Mouse (Mus musculus) thymus, postnatal 25 days (tissue): ENCODE data around the gene Cdc42.

ENCODE experiments used
- DNase-seq: peaks from one replicate; pipeline ENCODE4 v3.0.0; 2022

Cdc42 gene

GRCm38 (mm10) chr4:137357517-137358254 is at the start of gene Cdc42:
Gene Cdc42, minus strand, starts transcription at chr4:137357720.
- peak; percentile 98 for DNase-seq

- DNase-seq: no peak
Measured at GRCm38 (mm10) chr4:137405571-137405970, 48.1 kb upstream of the Cdc42 start.

GRCm38 (mm10) chr4:137396641-137397525 is 39.4 kb upstream of the Cdc42 start:
- DNase-seq: no peak

- DNase-seq: no peak
Measured at GRCm38 (mm10) chr4:137393378-137394135, 36.0 kb upstream of the Cdc42 start.

GRCm38 (mm10) chr4:137392874-137393273 is 35.4 kb upstream of the Cdc42 start:
- no peak for DNase-seq

GRCm38 (mm10) chr4:137391287-137391686 is 33.8 kb upstream of the Cdc42 start:
- DNase-seq: no peak

- DNase-seq: no peak
Measured at GRCm38 (mm10) chr4:137390196-137390595, 32.7 kb upstream of the Cdc42 start.

GRCm38 (mm10) chr4:137388983-137389382 is 31.5 kb upstream of the Cdc42 start:
- no peak for DNase-seq

- DNase-seq: peak; percentile 83
Measured at GRCm38 (mm10) chr4:137388059-137388794, 30.7 kb upstream of the Cdc42 start.

GRCm38 (mm10) chr4:137387482-137388058 is 30.1 kb upstream of the Cdc42 start:
- DNase-seq: no peak

- no peak for DNase-seq
Measured at GRCm38 (mm10) chr4:137380702-137381605, 23.4 kb upstream of the Cdc42 start.

GRCm38 (mm10) chr4:137379713-137380255 is 22.3 kb upstream of the Cdc42 start:
- DNase-seq: no peak

- no peak for DNase-seq
Measured at GRCm38 (mm10) chr4:137379085-137379484, 21.6 kb upstream of the Cdc42 start.

GRCm38 (mm10) chr4:137377526-137378304 is 20.2 kb upstream of the Cdc42 start:
- no peak for DNase-seq

GRCm38 (mm10) chr4:137376778-137377177 is 19.3 kb upstream of the Cdc42 start:
- no peak for DNase-seq

- DNase-seq: no peak
Measured at GRCm38 (mm10) chr4:137375314-137376278, 18.1 kb upstream of the Cdc42 start.

GRCm38 (mm10) chr4:137373711-137374110 is 16.2 kb upstream of the Cdc42 start:
- no peak for DNase-seq
